Mouse (Mus musculus) WW6 (cell line): ENCODE measurements at regions not wholly inside any gene's neighbourhood (a gene's known extent, or its start where the extent isn't known, plus 50 kb on each side); places are given as distances from the start of the nearest gene placed in this dataset.

Source experiments
- DNase-seq: peaks from one replicate; pipeline ENCODE4 v3.0.0-alpha.2; 2013; ENCODE audit warnings: low read depth, low spot score

DNA sequence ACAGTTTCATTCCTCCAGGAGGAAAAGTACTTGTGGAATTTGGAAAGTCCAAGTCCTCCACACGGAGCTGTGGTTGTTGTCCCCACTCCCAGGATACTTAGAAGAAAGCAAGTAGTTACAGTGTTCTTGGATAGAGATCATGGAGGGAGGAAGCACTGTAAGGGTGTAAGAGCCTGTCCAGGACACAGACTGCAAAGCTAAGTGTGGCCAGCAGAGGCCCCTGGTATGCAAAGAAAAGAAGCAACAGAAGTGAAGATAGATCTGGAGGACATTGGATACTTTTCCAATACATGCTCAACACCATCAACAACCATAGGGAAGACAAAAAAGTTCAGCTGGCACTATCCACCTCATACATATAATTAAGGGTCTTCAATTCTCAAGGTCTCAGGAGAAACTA lies 197.4 kb downstream of the Meis1 start:
- DNase-seq, result no peak

DNA sequence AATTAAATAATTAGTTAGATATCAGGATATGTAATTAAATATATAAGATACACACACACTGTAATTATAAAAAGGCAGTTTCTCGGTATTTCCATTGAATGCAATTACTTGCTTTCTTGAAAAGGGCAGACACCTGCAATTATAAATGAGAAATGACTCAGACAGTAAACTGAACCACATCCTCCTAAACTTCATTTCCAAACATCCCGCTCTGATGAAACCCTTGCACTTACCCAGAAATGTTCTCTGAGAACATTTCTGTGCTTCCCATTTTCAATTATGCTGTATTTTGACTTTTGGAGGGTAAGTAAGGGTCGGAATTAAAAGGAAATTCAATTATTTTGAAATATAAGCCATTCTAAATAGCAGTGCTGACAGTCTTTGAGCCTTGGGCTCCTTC lies 204.7 kb downstream of the Meis1 start:
- DNase-seq, result no peak

DNA sequence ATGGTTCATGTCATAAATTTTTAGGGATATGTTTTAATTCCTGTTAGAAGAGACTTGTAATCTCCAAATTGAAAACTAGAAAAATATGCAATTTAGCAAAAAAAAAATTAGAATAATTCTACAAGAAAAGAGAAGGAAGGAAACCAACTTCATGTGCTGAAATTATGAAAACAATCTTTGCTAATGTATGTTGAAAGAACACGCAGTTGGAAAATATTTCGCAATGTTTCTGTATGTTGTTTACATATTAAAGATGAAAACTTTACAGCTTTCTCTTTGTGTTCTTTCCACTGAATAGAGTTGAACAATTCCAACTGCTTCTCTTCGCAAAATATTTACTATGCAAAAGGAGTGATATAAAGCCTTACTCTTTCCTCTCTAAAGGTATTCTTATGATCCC lies 251.3 kb downstream of the Meis1 start:
- no peak for DNase-seq

DNA sequence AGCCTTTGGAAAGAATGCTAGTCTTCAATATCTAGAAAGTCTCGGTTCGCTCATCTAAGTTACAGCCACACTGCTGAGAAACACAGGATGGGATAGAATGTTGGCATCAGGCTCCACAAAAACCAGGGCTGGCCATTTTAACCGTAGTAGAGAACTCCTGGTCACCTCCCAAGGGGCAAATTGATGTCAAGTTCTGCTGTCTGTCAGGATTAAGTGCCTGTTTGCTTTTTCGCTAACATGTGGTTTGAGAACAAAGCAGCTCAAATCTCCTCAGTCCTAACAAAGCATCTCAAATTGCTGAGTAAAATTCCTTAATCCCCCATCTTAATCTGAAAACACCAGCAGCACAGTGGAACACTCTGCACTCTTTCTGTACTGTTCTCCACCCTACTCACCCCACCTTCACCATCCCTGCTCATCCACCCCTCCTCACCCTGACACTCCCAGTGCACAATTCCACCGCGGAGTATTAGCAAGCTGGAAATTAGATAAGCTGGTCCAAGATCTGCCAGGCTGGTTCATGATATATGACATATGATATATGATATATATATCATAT lies 252.2 kb downstream of the Meis1 start:
- DNase-seq, result no peak

DNA sequence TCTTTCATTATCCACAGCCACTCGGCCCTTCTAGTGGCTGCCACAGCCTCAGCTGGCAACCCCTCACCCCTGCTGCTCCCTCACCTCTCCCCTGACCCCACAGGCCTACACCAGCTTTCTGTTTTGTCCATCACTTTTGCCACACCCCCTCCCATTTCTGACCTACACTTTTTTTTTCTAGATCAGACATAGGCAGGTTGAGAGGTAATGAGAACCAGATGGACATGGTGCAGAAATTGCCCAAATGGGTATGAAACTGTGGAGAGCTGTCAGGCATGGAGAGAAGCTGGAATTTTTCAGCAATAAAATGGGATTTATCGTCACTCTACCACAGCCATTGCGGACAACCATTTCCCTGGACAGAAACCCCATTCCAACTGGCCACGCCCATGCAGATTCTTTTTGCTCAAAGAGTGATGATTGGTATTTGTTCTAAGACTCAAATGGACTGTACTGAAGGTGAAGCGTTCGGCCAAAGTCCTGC lies 260.2 kb downstream of the Meis1 start:
- no peak for DNase-seq

DNA sequence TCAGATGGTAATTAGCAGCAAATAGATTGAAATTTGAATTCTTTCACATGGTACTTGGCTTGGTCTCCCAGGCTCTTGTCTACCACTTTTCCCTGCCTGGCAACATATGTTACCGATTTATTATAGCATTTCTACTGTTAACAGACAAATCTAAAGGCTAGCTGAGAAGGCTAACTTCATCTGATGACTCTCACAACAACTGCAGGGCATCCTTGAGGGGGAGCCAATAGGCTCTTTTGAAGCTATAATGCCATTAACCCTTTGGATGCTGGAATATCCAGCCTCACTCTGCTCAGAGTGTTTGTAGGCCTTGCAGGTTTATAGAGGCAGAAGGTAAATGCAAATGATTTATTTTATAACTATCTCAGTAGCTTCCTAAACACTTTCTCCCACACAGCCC lies 262.2 kb downstream of the Meis1 start:
- no peak for DNase-seq

DNA sequence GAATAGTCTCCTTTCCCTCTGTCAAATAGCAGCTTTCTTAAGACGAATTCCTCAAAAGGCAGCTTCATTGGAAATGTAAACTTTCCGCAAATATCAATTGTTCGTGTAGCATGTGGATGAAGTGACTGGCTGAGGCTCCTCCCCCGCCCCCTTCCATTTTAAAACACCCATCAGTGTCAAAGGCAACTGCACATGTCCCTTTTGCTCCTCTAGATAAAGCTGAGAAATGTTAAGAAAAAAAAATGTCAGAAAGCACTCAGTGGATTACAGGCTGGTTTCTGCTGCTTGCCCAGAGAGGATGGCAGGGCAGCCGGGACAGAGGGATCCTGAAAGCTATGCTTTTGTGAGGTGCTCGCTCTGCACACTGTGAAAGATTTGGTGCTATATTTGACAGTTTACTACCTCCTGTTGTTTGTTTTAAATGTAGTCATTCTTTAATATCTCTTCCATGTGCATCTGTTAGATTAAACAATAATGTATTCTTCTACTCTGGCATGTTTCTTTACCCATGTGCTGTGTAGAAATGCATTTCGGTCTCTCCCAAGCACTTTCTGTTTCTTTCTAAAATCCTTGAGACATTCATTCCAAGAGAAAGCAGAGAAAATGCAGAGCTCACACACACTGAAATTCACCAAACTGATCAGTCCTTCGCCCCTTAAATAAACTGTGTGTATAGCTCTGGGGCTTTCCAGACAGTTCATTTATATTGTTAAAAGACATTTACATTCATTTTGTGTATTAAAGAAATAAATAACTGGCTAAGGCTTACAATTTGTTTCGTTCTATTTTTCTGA lies 263.9 kb downstream of the Meis1 start:
- no peak for DNase-seq

DNA sequence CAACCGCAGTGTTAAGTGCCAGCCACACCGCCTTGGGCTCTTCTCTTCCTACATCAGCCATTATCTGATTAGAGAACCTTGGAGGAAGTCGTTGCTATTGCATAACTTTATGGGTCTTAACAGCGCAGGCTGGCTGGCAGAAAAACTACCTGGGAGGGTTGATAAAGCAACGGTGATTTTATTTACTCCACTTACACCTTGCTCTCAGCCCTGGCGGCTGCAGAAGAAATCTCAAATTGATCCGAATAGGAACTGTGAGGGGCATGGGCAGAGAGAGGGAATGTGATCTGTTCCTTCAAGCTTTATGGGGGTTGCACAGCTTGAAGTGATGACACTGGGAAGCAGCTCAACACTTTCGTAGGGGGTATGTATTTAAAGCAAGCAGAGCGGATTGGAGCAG lies 264.9 kb downstream of the Meis1 start:
- no peak for DNase-seq

DNA sequence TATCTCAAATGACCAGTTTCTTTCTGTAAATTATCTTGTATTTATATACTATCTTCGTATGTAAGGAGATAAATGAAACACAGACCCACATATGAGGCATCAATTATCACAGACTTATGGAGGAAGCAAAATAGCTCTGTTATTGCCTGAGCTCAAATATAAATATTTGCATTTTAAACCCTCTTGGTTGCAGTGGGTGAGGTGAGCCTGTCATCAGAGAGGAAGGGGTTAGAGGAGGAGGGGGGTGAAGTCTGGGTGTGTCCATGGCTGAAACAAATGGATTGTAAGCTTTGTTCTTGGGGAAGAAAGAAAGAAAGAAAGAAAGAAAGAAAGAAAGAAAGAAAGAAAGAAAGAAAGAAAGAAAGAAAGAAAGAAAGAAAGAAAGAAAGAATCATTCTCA lies 265.5 kb downstream of the Meis1 start:
- DNase-seq, result no peak

DNA sequence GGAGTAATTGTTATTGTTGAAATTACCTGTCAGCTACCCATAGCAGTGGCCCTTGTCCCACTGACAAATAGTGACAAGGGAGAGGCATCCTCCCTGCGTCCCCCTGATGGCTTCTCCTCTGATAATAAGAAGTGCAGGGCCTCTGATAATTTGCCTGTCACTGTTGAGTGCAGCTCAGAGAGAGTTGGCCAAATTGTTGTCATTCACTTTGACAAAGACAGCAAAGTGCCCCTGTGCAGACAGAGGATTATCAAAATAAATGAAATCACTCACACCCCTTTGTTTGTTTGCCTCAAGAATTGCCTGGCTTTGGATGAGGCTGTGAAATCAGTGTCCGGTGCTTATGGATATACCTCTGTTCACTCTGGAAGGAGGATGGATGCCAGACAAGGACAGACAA lies 266.3 kb downstream of the Meis1 start:
- no peak for DNase-seq

DNA sequence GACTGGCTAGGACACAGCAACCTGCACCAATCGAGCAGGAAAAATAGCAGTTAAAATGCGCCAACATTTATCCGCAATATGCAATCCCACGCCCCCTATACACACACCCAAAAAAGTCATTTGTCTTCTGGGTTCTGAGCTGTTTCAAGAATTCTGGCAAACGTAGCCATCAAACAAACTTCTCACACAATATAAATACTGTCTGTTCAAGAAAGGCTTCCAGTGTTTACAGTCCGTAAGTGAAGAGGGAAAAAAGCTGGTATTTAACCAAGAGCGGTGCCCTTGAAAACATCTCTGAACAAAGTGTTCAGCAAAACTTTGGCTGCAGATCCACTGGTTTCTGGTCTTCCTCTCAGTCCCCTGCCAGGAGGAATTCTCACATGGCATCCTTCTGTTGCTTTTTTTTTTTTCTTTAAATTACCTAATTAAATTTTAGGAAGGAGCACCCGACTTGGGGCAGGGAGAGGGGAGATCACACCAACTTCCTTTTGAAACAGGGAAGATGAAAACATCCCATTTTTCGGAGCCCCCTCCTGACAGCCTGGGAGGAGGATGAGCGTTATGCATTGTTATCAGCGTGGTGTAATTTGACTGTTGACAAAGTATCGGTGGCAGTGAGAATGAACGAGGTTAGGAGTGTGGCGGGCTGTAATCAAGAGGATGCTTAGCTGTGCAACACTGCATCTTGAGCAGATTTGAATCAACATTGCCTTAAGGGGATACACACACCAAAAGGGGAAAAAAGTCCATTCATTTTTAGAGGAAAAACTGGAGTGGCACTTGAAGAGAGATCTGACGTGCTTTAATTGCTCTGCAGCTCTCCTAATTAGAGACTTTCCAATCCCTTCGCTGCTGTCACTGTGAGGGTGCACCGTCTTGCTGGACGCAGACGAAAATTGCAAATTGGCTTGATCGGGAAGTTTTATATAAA lies 267.6 kb downstream of the Meis1 start:
- DNase-seq, result no peak

DNA sequence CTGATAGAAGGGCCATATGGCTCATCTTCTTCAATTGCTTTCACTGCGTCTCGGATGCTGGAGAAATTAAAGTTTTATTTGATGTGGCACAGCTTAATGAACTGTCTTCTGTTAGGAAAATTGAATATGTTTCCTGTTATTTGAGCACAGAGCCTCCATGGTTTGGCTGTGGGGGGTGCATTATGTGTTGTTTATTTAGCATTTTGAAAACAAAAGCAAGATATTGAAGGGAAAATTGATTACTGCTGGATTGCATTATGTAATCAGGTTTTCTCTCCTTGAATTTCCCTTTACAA lies 268.8 kb downstream of the Meis1 start:
- DNase-seq, result no peak

DNA sequence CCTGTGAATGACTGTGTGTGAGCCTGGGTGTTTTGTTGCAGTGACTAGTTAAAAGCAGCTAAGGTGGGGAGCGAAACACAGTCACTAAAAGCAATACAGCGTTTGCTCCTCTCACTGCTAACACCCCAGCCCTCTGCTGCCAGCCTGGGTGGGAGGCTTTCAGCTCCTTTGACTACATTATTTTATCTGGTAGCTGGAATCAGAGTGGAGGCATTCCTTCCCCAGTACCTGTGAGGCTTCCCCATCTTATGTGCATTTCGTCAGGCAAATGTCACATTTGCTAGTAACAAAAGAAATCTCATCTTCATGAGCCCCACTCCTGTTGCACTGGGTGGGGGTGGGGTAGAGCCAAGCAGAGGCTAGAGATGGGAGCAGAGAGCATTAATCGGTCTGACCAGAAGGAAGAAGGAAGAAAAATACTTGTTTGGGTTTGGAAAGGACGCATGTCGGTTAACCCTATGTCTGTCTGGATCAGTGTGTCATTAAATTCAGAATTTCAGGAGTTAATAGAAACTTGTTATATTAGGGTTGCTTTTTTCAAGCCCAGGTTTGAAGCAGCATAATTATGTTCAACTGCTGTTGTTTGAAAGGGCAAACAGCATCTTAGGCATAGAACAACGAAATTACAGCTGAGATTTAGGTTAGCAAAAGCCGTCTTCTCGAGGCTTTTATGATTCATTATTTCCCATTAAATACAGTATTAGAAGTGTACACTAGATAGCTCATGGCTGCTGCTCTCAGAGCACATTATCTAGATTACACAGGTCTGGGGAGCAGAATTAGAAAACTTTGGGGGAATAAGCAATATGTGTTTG lies 269.3 kb downstream of the Meis1 start:
- no peak for DNase-seq

DNA sequence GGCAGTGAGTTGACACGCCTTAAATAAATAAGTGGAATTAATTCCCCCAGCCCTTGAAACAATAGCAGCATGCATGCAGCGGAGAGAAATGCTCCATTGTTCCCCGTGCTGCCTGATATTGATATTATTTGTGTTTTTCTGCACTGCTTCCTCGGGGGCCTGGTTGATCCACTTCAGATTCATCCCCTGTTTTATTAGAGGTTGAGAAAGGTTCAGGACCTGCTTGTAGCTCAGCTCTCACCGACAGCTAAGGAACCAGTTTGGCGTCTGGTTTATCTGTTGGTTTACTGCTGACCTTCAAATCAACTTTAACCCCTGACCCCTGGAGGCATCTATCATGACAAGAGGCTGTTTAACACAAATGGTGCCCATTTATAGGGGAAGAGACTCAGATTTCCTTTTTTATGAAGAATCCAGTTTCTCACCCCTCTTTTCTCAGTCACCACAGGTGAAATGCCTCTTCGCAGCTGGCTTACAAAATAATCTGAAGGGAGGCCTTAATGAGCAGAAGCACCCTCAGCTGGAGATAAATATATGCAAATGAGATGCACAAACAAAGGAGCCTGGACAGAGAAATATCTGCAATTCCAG lies 270.8 kb downstream of the Meis1 start:
- DNase-seq, result no peak

DNA sequence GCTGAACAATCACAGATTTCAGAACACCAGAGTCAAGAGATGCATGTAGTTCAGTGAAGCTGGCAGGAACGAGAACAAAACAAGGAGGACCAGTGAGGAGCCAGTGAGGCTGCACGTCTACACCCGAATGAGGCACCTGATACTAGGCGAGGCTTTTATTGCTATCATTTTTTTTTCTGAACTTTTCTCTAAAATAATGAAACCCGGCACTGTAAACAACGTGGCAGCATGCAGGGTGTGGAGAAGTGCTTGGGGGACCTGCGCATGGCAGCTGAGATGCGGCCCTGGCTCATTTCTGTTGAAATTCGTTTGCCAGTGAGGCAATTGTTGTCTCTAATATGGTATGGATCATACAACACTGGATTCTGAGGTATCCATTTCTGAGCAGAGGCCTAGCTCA lies 271.4 kb downstream of the Meis1 start:
- DNase-seq, result no peak

DNA sequence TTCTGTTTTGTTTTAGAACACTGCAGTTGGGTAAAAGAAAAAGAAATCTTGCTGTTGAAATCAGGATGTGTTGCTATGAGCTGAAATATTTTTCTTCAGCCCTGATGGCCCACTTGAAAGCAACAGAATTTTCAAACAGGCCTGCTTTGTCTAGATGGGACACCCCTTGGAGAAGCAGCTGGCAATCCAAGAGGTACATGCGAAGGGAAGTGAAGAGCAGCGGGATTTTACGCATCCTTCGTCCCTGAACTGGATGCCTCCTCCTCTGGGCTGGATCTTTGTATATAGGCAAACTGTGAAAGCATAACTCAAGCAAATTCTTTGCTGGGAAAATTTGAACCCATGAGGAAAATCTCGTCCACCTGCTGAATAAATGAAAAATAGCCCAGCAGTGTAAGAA lies 272.3 kb downstream of the Meis1 start:
- no peak for DNase-seq

DNA sequence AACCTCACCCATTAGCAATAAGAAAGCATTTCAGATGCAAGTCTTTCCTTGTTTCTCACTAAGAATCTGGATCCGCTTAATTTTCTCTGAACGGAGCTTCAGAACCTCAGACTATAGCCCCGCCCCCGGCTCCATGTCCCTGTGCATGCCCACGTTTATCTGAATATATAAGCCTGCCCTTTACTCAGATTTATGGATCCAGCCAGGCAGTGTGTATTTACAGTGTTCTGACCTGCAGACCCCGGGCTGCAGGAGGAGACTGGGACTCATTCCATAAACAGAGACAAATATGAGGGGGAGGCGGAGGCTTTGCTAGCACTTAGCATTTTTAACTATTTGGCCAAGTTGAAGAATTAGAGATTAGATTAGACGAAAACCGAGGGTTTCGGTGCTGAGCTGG lies 272.9 kb downstream of the Meis1 start:
- no peak for DNase-seq

DNA sequence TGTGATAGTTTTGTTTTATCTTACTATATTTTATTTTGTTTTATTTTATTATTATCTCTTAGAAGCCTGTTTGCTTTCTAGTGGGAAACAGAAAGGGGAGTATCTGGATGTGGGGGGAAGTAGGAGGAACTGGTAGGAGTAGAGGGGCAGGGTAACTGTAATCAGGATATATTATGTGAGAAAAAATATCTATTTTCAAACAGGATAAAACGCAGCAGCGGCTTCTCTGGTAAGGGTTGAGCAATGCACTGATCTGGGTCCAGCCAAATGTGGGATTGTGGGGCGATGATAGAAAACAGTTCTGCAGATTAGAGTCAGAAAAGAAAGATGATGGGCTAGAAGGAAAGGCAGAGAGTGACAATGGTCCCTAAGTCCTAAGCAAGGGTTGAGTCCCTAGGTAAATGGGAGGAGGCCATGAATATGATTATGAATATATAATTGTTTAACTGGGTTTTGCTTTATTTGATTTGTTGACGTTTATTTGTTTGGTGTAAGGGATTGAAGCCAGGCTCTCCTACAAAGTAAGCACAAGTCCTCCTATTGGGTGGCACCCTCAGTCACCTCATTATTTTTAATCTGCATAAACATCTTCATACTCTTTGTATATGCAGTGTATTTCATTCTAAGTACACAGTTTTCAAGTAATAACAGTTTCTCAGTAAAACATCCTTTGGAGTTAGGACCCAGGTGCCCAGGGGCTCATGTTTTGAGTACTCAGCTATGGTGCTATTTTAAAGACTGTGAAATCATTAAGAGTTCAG lies 283.7 kb downstream of the Meis1 start:
- DNase-seq, result no peak

DNA sequence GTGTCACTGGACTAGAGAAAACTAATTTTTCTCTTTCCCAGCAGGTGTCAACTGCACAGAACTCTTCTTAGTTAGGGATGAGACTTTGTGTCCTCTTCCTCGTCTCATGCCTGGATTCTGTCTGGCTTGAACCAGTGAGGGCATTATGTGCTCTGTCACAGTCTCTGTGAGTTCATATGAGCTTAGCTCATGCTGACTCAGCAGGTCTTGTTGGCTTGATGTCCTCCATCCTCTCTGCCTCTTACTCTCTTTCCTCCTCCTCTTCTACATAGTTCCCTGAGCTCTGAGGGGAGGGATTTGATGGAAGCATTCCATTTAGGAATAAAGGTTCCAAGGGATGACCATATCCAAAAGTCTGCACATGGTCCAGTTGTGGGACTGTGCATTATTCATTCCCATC lies 284.7 kb downstream of the Meis1 start:
- DNase-seq, result no peak

DNA sequence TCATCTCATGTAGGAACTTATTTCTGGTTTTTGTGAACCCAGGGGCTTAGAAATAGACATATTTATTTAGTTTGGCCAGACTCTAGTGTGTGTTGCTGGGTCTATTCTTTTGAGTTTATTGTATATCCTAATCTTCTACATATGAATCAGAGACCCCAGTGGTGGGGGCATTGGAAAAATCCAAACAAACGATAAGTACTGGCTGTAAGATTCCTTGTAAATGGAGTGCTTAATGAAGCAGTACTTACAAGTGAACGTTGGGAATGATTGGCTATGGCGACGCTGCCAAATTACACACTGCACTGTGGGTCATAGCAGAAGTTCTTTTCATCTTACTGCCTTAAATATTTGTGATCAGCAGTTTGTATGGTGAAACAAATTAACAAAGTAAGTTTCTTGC lies 289.0 kb downstream of the Meis1 start:
- no peak for DNase-seq

DNA sequence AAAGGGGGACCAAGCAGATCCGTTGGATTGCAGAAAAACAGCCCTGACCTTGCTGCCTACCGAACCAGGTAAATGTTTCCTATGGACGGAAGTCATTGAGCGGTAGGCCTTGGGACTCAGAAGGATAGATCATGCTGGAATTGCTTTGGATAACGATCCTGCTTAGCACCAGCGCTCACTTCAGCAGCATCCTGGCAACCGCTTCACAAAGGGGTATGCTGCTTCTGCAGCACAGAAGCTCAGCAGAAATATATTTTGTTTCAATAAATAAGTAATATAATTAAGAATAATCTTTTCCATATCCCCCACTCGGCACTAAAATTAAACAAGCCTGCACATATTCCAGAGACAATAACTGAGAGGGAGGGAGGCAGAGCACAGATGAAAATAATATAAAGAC lies 296.0 kb downstream of the Meis1 start:
- no peak for DNase-seq
